Mouse (Mus musculus) embryonic facial prominence, embryonic 14.5 days (tissue): ENCODE data around the gene Itpkb. TPM values are rescaled to one million over a fixed set of nuclear protein-coding genes. Genes with fewer than 3 reads are reported as not detected.

Source experiments
- ATAC-seq: fragments of 200-750 bp; cut with Nextera tagmentation; 2 replicates; pipeline ENCODE4 v1.8.0; 2017; ENCODE audit warnings: low read depth, moderate number of reproducible peaks, moderate TSS enrichment
- DNase-seq: peaks from one replicate; pipeline ENCODE4 v3.0.0-alpha.2; 2015; ENCODE audit warnings: low spot score
- H3K27ac ChIP-seq: fragments of 300-500 bp; sonication (generic); replicated peaks from 2 replicates; pipeline ENCODE4 v1.5.1; 2014; ENCODE audit warnings: low read depth, mild to moderate bottlenecking, low read length, moderate library complexity
- H3K27me3 ChIP-seq: fragments of 300-500 bp; sonication (generic); replicated peaks from 2 replicates; pipeline ENCODE4 v1.6.1; 2014; ENCODE audit warnings: low read length; ENCODE audit not compliant: control insufficient read depth, insufficient read depth
- H3K36me3 ChIP-seq: fragments of 300-500 bp; sonication (generic); 2 replicates; pipeline ENCODE4 v1.6.1; 2014; ENCODE audit warnings: low read length, mixed read lengths; ENCODE audit not compliant: control insufficient read depth, insufficient read depth
- H3K4me1 ChIP-seq: fragments of 300-500 bp; sonication (generic); 2 replicates; pipeline ENCODE4 v1.6.1; 2014; ENCODE audit warnings: antibody characterized with exemption, low read length; ENCODE audit not compliant: control insufficient read depth, insufficient read depth
- H3K4me2 ChIP-seq: fragments of 300-500 bp; sonication (generic); 2 replicates; pipeline ENCODE4 v1.6.1; 2014; ENCODE audit warnings: low read depth, mild to moderate bottlenecking, low read length, moderate library complexity, mixed read lengths
- H3K4me3 ChIP-seq: fragments of 300-500 bp; sonication (generic); 2 replicates; pipeline ENCODE4 v1.5.1; 2014; ENCODE audit warnings: low read depth, mild to moderate bottlenecking, low read length
- H3K9ac ChIP-seq: fragments of 300-500 bp; sonication (generic); 2 replicates; pipeline ENCODE4 v1.6.1; 2014; ENCODE audit warnings: low read depth, mild to moderate bottlenecking, low read length, moderate library complexity, mixed read lengths
- H3K9me3 ChIP-seq: fragments of 300-500 bp; sonication (generic); 2 replicates; pipeline ENCODE4 v1.6.1; 2016; ENCODE audit warnings: low read length; ENCODE audit not compliant: control insufficient read depth
- WGBS: fragments of 180-500 bp; shearing (Covaris S2); extraction: QIAGEN DNeasy Blood & Tissue Kit; methylation state at CpG from one replicate; pipeline ENCODE4 v1.1.7; 2014; 5-methylcytosine and 5-hydroxymethylcytosine counted together
- polyA plus RNA-seq: library from polyadenylated mRNA; unstranded; fragments of >200 nt; fragmentation: Nextera tagmentation; extraction: Ambion mirVana; gene quantifications from 2 replicates; pipeline ENCODE4 v1.2.1, GENCODE M21; 2014

Gene Itpkb
- polyA plus RNA-seq, 1 experiment from 2014 or later, result 7.6 TPM

DNA sequence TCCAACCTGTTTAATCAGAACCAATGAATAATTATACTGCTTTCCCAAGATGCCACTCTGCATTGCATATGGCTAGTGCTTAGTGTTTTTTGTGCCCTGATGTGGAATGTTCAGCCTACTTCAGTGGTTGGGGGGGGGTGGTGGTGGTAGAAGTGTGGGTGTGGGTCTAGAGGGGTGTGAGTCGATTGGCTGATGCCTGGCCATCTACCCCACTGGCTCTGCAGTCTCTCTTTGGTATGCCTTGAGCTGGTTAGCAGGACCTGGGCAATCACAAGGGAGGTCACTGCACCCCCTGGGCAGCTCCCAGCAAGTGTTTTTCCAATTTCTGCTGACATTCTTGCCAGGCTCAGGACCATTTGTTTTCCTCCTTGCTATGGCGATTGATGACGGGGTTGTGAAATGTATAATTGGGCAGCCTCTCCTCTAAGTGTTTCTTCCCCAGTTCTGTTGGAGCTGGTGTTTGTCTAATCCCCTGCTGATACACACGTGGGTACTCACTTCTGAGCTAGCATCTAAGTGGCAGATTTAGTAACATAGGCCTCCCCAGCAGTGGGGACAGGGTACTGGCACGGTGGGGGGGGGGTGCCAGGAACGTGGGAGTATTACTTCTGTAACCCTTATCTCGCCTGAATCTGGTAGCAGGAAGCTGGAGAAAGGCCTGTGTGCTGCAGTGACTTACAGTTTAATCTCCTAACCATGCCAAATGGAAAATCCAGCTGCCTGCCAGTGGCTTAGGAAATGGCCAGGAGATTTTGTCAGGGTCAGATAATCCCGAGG is 13.3 kb downstream of the Itpkb start:
- Histone ChIP-seq H3K4me1 (peaks cover 14% of the 10 kb centered on the region), H3K4me2 (no peak overlapping the region), H3K36me3 (no peaks in the 10 kb centered on the region), H3K27ac (no peak overlapping the region), H3K4me3 (no peak overlapping the region), H3K27me3 (no peaks in the 10 kb centered on the region), H3K9ac (no peak overlapping the region), H3K9me3 (no peaks in the 10 kb centered on the region)
- DNase-seq (no peak), ATAC-seq (no peak)
- WGBS, result 37% methylated on average over 8 of the region's 8 CpGs

DNA sequence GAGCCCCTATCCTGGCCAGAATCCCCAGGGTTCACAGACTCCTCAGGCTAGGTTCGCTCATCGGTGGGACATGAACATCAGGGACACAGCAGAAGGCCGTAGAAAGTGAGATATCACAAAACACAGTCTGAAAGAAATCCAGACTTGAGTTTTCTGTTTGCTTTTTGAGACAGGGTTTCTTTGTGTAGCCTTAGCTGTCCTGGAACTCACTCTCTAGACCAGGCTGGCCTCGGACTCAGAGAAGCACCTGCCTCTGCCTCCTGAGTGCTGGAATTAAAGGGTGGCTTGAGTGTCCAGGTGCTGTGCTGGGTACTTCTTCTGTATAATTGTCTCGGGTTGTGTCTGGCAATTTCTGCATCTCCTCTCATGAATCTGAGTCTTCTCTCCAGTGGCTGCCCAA is 14.8 kb downstream of the Itpkb start:
- DNase-seq, result no peak
- WGBS, result 86% methylated on average over 5 of the region's 5 CpGs
- Histone ChIP-seq H3K9me3 (no peaks in the 10 kb centered on the region), H3K4me2 (no peak overlapping the region), H3K9ac (no peak overlapping the region), H3K36me3 (no peaks in the 10 kb centered on the region), H3K4me1 (peaks cover 14% of the 10 kb centered on the region), H3K27me3 (no peaks in the 10 kb centered on the region), H3K27ac (no peak overlapping the region), H3K4me3 (no peak overlapping the region)
- no peak for ATAC-seq

DNA sequence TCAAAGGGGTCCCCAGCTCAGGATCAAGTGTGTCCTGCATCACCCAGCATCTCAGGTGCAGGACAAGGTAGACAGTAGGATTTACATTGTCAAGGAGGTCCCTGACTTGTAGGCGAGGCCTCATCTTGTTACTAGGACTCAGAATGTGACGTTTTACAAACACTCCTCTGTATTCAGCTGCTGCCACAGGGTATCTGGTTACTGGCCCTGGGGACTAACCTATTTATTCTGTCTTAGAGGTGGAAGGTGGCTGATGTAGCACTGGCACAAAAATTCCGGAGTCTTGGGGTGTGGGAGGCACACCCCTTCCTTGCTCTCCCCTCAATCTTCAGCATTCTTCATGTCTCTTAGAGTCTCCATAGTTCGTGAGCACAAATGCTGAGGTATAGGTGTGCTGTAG is 16.8 kb downstream of the Itpkb start:
- no peak overlapping the region for H3K4me2 ChIP-seq
- no peaks in the 10 kb centered on the region for H3K36me3 ChIP-seq
- no peaks in the 10 kb centered on the region for H3K9me3 ChIP-seq
- H3K4me1 ChIP-seq, result peaks cover 14% of the 10 kb centered on the region
- H3K27ac ChIP-seq, result no peak overlapping the region
- H3K27me3 ChIP-seq, result no peaks in the 10 kb centered on the region
- ATAC-seq (peak; percentile 70), DNase-seq (no peak)
- WGBS, result 45% methylated on average over 4 of the region's 4 CpGs
- no peak overlapping the region for H3K4me3 ChIP-seq
- H3K9ac ChIP-seq, result 0 out of 2 replicates have a peak overlapping the region, but pooled peaks have one; percentile 20

DNA sequence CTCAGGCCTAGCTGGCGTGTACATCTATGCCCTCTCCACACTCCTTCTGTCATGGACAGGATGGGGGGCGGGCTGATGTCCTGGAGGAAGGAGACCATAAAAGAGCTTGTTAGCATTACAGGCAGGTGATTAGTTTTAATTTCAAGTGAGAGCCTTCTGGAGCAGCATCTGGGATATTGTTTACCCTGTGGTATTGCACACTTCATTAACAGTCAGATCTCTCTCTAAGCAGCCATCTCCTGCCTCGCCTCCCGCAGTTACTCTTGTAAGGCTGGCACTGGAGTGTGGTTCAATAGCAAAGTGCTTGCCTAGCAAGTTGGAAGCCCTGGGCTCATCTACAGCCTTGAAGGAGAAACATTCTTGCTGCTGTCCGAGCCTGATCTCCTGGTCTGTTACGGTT is 17.6 kb downstream of the Itpkb start:
- H3K4me1 ChIP-seq, result peaks cover 12% of the 10 kb centered on the region

DNA sequence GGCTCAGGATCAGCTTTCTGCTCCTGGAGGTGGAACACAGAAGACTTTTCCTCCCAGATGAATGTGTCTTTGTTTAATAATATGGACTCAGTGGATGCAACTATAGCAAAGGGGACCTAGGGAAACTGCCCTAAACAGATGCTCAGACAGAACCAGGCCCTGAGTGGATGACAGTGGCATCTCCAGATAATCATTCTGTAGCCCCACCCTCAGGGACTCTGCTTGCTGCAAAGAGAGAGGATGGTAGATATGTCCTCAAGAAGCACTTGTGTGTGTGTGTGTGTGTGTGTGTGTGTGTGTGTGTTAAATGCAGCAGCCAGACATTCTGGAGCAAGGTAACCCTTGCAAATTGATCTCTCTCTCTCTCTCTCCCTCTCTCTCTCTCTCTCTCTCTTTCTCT is 18.8 kb downstream of the Itpkb start:
- Histone ChIP-seq H3K27ac (no peak overlapping the region), H3K36me3 (no peaks in the 10 kb centered on the region), H3K4me3 (no peak overlapping the region), H3K9ac (no peak overlapping the region), H3K4me2 (no peak overlapping the region), H3K9me3 (no peaks in the 10 kb centered on the region), H3K4me1 (0 out of 2 replicates have a peak, but pooled peaks cover 4% of the 10 kb centered on the region), H3K27me3 (no peaks in the 10 kb centered on the region)
- DNase-seq, result no peak
- ATAC-seq, result no peak

More for the DNA sequence above, 17.6 kb downstream of the Itpkb start:
- H3K27ac ChIP-seq, result no peak overlapping the region
- 78% methylated on average over 6 of the region's 6 CpGs for whole genome bisulfite sequencing
- no peaks in the 10 kb centered on the region for H3K27me3 ChIP-seq
- H3K9ac ChIP-seq, result no peak overlapping the region
- ATAC-seq (no peak), DNase-seq (no peak)
- no peak overlapping the region for H3K4me3 ChIP-seq
- H3K9me3 ChIP-seq, result no peaks in the 10 kb centered on the region
- no peak overlapping the region for H3K4me2 ChIP-seq
- no peaks in the 10 kb centered on the region for H3K36me3 ChIP-seq

DNA sequence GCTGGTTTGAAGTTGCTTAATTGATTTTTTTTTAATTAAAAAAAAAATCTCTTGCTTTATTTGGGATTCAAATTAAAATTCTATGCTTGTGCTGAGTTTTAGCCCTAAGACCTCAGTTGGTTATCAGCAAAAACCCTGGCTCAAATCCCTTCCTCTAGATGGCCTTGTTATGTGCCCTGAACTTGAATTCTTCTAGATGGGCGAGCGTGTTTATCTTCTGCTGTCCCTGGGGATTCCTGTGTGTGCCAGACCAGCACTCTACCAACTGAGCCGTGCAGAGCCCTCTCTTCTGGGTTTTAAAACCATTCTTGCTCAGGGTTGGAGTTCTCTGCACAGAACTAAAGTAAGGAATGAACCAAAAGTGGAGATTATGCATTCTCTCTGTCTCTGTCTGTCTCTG is 22.0 kb downstream of the Itpkb start:
- Histone ChIP-seq H3K9ac (no peak overlapping the region), H3K27ac (no peak overlapping the region), H3K36me3 (no peaks in the 10 kb centered on the region), H3K4me1 (peaks cover 11% of the 10 kb centered on the region), H3K9me3 (no peaks in the 10 kb centered on the region), H3K4me2 (no peak overlapping the region), H3K27me3 (no peaks in the 10 kb centered on the region), H3K4me3 (no peak overlapping the region)
- WGBS, result 61% methylated on average over 3 of the region's 3 CpGs
- ATAC-seq (no peak), DNase-seq (no peak)

DNA sequence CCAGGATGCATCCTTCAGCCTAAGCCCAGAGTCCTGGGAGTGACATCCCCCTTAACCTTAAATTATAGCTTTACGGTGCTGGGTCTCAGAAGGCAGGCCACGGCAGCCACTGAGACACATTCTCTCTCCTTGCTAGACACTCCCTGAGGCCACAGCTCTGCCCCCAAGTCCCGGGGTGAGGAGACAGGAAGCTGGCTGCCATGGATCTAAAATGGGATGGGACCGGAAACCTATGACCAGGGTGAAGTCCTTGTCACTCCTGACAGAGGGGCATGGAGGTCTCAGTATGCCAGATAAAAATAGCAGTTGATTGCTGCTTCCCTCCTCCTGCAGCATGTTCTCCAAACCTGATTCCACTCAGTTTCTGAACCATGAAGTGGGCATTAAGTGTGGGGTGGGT is 23.8 kb downstream of the Itpkb start:
- H3K27ac ChIP-seq, result no peak overlapping the region
- H3K36me3 ChIP-seq, result no peaks in the 10 kb centered on the region
- peak overlapping the region; percentile 14; the same call in 1 of the 2 replicates for H3K9ac ChIP-seq
- peaks cover 11% of the 10 kb centered on the region for H3K4me1 ChIP-seq
- WGBS, result 44% methylated on average over 4 of the region's 4 CpGs
- H3K4me3 ChIP-seq, result no peak overlapping the region
- no peak; the same call in 1 of the 2 replicates for ATAC-seq
- no peak overlapping the region for H3K4me2 ChIP-seq
- H3K9me3 ChIP-seq, result no peaks in the 10 kb centered on the region
- DNase-seq, result no peak
- no peaks in the 10 kb centered on the region for H3K27me3 ChIP-seq

DNA sequence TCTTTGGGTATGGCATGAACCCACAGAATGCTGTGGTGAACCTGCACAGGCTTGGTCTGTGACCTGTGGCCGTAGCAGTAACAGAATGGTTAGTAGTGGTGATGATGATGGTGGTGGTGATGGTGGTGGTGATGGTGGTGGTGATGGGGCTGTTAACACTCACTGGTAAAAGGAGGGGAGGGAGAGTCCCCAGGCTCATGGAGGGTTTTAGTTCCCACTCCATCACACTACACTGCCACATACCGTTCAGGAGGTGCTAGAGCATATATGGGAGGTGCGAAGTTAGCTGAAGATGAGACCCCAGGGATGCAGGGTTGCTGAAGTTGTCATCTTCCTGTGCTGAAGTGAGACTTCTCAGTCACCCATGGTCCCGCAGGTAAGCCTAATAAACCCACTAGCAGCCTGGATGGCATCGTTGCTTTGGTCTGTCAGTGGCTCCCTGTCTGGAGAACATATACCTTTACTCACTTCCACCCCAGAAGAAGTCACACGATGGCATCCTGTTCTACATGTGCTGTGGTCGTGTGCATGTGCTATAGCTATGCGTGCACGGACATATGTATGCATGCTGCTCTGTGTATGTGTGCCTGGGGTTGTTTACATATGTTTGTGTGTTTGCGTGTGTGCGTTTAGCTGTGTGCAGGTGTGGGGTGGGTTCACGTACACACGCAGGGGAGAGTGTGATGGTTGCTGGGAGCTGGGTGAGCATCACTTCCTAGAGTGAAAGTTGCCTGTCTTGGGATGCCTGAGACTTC is 24.9 kb downstream of the Itpkb start:
- no peak overlapping the region for H3K9ac ChIP-seq
- H3K27ac ChIP-seq, result no peak overlapping the region
- H3K4me1 ChIP-seq, result peaks cover 11% of the 10 kb centered on the region
- H3K27me3 ChIP-seq, result no peaks in the 10 kb centered on the region
- DNase-seq (no peak), ATAC-seq (no peak)
- H3K36me3 ChIP-seq, result no peaks in the 10 kb centered on the region
- WGBS, result 87% methylated on average over 13 of the region's 13 CpGs
- H3K4me2 ChIP-seq, result no peak overlapping the region
- no peak overlapping the region for H3K4me3 ChIP-seq
- H3K9me3 ChIP-seq, result no peaks in the 10 kb centered on the region
